Mouse (Mus musculus): Measurements from ENCODE around the gene Pnpla1.

DNA sequence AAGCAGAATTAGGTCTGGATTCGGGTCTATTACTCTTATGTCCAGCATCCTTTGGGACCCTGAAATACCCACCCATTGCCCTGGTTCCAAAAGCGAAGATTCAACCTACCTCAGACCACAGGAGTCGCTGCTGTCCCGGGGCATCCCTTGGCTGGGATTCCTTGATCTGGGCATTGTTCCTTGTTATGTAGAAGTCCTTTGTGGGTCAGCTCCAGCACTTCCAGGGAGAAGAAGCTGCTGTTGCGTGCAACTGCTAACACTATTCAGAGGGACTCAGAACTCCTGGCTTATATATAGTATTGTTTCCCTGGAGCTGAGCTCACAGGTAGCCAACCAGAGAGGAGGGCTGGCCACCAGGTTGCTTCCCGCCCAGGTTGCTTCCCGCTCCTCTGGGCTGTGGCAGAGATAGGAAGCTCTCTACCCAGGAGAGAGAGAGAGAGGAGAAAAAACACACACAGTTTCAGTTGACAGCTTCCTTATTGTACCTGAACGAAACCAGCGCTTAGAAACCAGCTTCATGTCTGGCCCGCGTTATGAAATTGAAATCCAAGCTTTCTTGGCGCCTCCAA is 56.9 kb downstream of the Pnpla1 start, which contains the start of gene 4930539E08Rik:
- TF ChIP-seq CTCF (conservative IDR thresholded peaks at IDR 0.05; ENCODE audit: low read length) = no peak
- no peak for TF ChIP-seq NANOG (IDR thresholded peaks at IDR 0.05; ENCODE audit: borderline replicate concordance, low read length)

All from E14TG2a.4 (cell line).